Mouse (Mus musculus): ENCODE data around the gene Tipin. TPM values are rescaled to one million over a fixed set of nuclear protein-coding genes. Genes with fewer than 3 reads are reported as not detected.

Gene Tipin
- polyA plus RNA-seq (2012; rRNA removed): 0.13 and 0.56 TPM in 2 replicates

GRCm38 (mm10) chr9:64281105-64281780 lies at the start of gene Tipin:
Gene Tipin (plus strand): TSS chr9:64281581.

DNA sequence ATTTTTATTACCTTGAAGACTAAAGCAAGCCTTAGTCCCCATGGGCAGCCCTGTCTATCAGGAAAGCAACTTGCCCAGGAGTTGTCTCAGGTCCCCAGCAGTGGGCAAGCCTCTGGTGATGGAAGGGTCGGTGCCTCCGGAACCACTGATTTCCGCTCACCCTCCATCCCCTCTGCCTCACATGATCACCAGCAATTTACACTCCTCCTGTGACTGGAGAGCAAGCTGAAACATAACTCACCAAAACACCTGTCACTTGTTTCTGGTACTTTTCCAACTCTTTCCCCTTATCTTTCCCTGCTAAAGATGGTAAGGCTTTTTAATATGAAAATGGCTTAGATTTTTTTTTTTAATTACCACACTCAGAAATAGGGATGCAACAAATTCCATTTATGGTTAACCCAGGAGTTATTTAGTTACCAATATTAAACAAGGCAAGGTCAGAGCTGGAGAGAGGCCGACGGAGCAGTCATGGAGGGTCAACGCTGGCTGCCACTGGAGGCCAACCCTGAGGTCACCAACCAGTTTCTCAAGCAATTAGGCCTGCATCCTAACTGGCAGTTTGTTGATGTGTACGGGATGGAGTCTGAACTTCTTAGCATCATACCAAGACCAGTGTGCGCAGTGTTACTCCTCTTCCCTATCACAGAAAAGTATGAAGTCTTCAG lies 46.5 kb upstream of the Tipin start, which contains the start of gene Uchl4:
Uchl4 (plus strand) TSS at position 434 of the 668 bp plus-strand sequence.

DNA sequence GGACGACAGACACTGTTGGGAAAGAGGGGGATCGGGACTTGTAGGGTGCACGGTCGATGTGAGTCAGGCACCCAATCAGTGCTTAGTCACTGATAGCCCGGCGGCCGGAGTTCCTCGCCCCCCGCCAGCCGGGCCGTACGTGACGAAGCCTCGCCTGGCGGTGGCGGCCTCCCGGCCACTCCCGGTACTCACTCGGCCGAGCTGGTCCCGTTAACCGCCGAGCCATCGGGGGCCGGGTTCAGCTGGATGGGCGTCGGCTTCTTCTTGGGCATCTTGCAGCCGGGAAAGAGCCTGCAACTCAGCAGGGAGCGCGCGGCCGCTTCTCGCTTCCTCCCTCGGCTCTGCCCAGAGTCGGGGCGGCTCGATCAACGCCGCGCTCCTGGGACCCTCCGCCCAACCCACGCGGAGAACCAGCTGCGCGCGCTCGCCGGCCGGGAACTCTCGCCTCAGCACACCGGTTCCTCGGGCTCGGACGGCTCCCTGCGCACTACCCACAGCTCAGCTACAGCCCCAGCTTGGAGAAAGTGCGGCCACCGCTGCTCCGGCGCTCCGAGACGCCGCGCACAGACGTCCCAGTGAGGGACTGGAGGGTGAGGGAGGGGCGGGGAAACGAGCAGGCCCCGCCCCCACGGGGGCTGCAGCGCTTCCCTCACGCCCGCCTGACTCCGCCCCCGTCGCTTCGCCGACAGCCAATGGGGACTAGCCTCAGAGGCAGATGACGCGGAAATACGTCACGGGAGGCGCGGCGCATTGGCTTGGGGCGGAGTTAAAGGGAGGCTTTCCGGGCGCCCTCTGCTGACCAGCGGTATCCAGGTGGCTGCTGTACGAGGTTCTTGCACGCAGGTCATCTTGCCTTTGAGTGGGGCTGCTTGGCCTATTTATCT lies 28.1 kb upstream of the Tipin start, which contains the start of gene Map2k1:
Map2k1 (minus strand) TSS at position 611 of the 884 bp plus-strand sequence.

GRCm38 (mm10) chr9:64341254-64341566 lies 59.8 kb downstream of the Tipin start, which contains the start of gene Dis3l:
Gene Dis3l (minus strand): TSS chr9:64341288.

Other genes with a start within 250 kb of the Tipin start
- gene Lctl, start 164.4 kb upstream of the Tipin start, polyA plus RNA-seq (2012; rRNA removed): 0.19 and 0.61 TPM in 2 replicates
- gene Zwilch, start 108.5 kb upstream of the Tipin start, polyA plus RNA-seq (2012; rRNA removed): 0.25 and 0.83 TPM in 2 replicates
- 66.7 and 97.9 TPM in 2 replicates for gene Rpl4, start 108.2 kb upstream of the Tipin start, polyA plus RNA-seq (2012; rRNA removed)
- 1.4 and 1.6 TPM in 2 replicates for gene Snapc5, start 102.3 kb upstream of the Tipin start, polyA plus RNA-seq (2012; rRNA removed)
- gene Uchl4, start 46.4 kb upstream of the Tipin start, polyA plus RNA-seq (2012; rRNA removed): not detected in 2 replicates
- 28.3 and 34.2 TPM in 2 replicates for gene Map2k1, start 27.9 kb upstream of the Tipin start, polyA plus RNA-seq (2012; rRNA removed)
- 12.5 and 19.2 TPM in 2 replicates for gene Dis3l, start 59.7 kb downstream of the Tipin start, polyA plus RNA-seq (2012; rRNA removed)
- gene Megf11, start 104.0 kb downstream of the Tipin start, polyA plus RNA-seq (2012; rRNA removed): 0.35 and 0.53 TPM in 2 replicates